Mouse (Mus musculus) kidney, postnatal 25 days (tissue): ENCODE data around the gene Abhd5.
"Not testable (repeated sequence)": the region's sequence is repeated elsewhere in the genome, so short reads cannot be mapped to it uniquely, and the experiment has no call there.

Experiments
- DNase-seq, 2 experiments: peaks; one replicate each; pipeline ENCODE4 v3.0.0; 2021; ENCODE audit warnings: mixed read lengths in 2 of 2

Abhd5 gene

DNA sequence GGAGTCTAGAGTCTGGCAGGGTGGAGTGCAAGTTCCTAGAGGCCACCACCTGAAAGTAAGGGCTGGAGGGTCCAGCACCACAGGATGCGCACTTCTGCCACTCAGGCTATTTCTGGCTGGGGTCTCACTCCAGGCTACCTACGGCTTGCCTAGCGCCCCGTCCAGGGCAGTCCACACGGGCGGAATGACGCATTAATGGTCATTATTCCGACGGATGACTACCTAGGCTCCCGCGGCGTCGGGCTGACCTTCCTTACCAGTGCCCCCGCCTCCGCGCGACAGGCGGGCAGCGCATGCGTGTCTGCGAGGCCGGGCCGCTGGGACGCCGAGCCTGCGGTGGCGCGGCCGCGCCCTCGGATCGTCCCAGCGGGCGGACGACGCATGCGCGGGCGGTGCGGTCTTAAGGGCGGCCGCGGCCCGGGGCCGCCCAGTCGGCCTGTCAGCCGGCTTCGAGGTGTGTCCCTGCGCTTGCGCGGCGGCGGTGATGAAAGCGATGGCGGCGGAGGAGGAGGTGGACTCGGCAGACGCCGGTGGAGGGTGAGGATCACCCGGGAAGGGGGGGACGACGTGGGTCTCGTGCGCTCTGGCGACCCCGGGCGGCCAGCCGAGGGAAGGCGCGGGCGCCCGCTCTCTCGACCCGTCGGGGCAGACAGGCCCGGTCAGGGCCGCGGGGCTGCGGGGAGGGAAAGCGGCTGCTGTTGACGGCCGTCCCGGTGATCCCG lies at the start of gene Abhd5:
Abhd5 (plus strand) TSS at position 306 of the 722 bp plus-strand sequence.
- peak; percentile 96 to 98 for DNase-seq

DNA sequence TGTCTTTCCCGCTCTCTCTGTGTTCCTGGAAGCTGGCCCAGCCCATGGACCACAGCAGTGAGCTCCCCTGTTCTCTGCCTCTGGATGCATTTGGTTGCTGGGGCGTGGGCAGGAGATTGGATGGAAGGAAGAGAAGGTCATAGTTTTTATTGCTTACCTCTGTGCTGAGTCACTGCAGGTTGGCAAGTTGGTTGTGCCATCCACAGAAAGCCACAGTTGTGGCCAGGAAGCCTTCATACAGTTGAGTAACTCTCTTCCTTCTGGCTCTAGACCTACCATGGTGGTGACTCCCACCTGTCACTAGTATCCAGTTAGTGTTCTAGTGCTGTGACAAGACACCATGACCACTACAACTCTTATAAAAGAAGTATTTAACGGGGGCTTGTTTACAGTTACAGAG lies 46.1 kb upstream of the Abhd5 start:
- DNase-seq = no peak

DNA sequence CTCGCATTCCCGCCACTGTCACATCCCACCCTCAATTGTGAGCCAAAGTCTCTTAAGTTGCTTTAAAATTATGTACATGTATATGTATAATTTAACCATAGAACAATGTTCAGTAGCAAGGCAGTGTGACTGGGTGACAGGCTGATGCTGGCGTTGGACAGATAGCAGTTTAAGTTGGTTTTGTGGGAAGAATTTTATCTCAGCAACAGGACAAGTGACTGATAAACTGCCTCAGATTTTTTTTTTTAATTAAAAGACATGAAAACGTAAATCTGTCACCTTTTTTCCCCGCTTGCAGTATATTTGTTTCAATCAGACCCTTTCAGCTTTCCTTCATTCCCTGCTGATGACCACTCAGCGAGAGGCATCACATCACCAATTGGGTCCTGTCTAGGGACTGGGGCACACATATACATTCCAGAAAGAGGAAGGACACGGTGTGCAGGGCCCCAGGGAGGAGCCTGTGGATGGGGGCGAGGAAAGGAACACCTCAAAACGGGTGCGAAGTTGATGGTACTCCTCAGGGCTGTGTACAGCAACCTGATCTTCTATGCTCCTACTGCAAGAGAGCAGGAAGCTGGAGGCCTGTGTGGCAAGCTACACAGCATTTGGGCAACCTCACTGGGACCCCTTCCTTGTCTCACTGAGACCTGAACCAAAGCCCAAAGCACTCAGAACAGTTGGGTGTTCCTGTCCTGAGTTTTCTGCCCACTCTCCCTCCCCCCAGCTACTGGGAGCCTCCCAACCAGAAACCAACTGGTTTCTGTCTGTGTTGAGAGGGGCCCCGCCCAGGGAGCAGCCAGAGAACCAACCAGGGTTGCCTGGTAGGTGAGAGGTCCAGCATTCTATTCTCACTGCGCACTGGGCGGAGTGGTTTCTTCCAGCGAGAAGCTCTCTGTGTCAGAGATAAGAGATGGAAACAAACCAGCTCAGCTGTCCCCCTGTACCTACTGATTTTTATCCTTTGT lies 42.1 kb upstream of the Abhd5 start:
- DNase-seq = peak in 1 of 2 experiments; percentile 42

DNA sequence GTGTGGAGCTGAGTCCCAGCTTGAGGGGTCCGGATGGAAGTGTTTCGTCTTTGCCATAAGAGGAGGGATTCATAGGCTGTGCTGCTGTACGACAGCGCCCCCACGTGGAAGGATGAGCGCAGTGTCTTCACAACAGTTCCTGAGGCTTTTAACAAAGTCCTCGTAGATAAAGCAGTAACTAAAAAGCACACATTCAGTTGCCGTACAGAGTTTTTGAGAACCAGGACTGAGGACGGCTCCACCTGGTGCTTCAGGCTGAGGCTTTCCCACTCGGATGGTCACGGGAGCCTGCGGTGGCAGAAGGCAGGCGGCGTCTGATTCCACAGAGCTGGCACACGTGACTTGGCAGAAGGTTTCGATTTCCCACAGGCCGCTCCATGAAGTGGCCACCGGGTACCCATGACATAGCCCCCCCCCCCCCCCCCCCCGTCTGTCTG lies 40.8 kb upstream of the Abhd5 start:
- peak; percentile 85 to 91 for DNase-seq

DNA sequence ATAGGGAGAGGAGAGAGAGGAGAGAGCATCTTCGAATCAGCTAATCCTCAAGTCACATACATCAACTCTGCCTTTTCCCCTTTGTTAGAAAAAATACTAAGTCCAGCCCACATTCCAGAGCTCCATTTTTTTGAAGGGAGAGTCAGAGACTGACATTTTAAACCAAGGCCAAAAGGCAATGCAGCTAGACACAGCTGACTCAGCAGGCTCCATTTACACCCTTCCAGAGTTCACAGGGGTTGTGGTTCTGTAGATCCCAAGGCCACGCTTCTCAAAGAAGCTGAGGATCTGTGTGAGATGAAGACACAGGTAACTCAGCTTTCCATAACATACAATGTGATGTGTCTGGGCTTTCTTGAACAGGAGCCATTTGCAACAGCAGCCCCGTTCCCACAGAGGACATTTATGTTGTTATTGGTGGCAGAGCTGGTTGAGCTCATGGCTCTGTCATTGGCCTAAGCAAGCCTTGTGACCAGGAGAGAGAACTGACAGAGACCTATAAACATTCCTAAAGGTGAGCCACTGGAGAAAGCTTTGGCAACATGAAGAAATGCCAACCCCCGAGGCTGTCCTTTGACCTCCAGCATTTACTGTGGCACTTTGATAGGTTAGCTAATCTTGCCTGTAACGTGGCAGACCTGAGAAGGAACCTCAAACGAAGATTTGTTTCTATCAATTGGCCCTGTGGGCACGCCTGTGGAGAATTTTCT lies 40.2 kb upstream of the Abhd5 start:
- DNase-seq = peak; percentile 71 to 72

DNA sequence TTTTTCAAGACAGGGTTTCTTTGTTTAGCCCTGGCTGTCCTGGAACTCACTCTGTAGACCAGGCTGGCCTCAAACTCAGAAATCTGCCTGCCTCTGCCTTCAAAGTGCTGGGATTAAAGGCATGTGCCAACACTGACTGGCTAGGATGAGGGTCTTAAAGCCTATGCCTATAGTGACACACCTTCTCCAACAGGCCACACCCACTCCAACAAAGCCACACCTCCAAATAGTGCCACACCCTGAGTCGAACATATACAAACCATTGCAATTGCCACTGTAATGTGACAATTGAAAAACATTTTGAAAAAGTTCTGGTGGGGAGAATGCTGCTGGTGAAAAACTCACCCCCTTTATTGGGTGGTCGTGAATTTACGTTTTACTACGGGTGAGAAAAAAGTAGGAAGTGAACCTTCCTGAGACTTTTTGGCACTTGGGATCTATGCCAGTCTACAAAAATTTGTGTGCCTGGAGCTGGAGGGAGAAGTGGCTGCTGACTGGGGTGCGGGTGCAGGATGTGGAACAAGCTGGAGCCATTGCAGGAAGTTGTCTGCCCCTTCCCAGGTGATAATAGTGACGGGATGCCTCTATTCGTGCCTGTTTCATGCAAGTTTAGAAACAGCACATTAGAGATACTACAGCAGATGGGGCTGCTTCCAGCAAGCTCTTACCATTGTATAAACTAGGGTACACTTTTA lies 39.0 kb upstream of the Abhd5 start:
- no peak for DNase-seq

DNA sequence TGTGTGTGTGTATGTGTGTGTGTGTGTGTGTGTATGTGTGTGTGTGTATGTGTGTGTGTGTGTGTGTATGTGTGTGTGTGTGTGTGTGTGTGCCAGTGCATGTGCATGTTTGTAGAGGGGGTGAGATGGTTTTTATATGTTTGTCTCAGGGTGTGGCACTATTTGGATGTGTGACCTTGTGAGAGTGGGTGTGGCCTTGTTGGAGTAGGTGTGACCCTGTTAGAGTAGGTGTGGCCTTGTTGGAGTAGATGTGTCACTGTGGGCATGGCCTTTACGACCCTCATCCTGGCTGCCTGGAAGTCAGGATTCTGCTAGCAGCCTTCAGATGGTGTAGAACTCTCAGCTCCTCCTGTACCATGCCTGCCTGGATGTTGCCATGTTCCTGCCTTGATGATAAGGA lies 38.3 kb upstream of the Abhd5 start:
- DNase-seq = not testable (repeated sequence)

DNA sequence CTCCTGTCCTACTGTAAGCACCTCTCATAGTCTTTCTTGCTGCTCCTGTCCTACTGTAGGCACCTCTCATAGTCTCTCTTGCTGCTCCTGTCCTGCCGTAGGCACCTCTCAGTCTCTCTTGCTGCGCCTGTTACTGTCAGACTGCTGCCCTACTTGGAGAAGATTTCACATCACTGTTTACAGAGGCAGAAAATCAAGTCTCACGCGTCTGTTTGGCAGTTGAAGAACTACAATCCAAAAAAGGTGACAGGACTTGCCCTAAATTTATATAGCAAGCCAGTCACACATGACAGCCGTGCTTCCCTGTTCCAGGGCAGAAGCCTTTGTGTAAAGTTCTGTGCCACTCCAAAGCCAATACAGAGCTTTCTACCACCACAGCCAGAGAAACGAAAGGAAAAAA lies 37.0 kb upstream of the Abhd5 start:
- no peak for DNase-seq

DNA sequence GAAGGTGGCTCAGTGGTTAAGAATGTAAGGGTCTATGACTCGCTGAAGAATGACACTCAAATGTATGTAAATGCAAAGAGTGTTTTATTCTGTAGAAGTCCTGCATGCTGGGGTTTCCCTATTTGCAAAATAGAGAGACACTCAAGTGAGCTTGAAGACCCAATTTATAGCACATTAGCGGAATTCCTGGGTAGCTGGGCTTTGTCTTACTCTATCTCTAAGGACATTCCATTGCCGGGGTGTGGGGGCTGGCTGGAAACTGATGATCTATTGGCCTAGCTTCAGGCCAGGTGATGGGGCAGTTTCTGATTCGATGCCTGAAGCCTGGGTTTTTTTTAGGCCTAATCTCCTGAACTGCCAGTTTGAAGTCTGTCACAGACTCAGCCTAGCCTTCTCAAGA lies 36.5 kb upstream of the Abhd5 start:
- DNase-seq = no peak

DNA sequence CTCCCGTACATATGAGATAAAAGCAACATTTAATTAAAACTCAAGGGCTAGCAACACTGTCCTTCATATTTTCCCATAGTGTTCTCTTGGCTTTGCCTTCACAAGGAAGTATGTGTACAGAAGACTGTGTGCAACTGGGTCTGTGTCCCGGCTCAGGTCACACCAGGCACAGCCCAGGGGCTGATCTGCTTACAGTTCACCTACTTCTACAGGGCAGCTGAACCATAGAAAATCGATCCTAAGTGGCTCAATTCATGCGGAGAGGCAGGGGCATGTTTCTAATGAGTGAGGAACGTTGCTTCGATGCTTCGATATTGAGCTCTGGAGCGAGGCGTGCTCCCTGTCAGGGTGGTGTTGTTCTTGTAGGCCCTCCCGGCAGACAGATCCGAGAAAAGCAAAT lies 35.9 kb upstream of the Abhd5 start:
- DNase-seq = no peak

DNA sequence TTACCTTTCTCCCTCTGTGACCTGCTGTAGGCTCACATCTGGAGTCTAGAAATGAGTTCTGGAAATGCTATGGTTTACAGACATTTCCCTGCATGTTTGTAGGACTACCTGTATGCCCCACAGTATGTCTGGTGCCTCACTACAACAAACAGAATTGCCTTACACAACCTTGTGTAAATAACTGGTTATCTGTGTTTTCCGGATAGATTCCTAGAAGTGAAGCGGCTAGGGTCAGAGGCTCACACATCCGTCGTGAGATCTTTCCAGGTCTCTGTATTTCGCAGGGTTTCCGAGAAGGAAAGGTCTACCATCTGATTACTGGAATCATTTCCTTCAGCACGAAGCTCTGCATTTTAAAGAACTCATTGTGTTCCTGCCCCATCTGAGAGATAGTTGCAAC lies 34.8 kb upstream of the Abhd5 start:
- no peak for DNase-seq

DNA sequence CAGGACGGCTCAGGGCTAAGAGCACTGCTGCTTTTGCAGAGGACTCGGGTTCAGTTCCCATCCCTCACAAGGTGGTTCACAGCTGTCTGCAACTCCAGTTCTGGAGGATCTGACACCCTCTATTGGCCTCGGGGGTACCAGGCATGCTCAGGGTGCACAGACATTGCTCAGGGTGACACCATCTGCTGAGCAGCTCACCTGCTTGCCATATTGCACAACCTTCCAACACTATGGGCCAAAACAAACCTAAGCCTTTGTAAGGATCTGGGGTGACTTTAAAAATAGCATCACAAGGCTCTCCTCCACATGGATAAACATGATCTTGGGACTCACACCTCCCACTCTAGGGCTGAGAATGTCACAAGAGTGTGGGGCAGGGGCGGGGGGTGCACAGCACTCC lies 30.8 kb upstream of the Abhd5 start:
- no peak for DNase-seq

DNA sequence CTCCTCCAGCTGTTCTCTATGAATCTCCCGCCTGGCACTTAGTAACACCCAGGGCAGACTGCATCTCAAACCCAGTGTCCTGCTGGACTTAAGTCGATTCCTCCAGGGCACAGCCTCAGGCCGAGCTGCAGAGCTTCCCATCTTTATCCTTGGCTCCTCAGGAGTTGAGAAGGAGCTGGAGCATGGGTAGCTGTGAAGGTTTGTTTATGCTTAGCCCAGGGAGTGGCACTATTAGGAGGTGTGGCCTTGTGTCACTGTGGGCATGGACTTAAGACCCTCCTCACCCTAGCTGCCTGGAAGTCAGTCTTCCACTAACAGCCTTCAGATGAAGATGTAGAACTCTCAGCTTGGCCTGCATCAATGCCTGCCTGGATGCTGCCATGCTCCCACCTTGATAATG lies 29.1 kb upstream of the Abhd5 start:
- DNase-seq = no peak

DNA sequence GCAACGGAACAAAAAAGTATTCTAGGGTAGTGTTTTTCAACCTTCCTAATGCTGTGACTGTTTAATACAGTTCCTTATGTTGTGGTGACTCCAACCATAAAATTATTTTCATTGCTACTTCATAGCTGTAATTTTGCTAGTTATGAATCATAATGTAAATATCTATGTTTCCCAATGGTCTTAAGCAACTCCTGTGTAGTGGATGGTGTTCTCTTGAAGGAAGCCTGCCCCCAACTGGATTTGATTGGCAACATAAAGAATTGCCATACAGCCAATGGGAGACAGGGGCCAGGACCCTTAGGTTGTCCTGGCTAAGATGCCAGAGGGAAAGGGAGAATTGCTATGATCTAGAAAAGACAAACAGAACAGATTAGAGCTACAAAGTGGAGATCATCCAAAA lies 25.4 kb upstream of the Abhd5 start:
- DNase-seq = no peak

DNA sequence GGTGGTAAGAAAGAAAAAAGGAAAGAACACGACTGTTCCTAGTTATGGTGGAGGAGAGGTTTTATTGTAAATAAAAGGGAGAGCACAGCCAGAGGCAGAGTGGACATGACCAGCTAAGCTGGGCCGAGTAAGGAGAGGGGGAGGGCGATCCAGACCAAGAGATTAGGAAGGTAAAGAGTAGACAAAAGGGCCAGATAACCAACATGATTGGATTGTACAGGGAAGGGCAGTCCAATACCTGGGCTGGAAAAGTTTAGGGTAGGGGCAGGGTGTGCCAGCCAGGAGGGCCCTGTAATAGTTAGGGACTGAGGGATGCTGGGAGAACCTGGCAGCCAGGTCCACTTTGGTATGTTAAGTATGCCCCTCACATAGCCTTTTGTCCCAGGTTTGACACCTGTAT lies 23.2 kb upstream of the Abhd5 start:
- no peak for DNase-seq

DNA sequence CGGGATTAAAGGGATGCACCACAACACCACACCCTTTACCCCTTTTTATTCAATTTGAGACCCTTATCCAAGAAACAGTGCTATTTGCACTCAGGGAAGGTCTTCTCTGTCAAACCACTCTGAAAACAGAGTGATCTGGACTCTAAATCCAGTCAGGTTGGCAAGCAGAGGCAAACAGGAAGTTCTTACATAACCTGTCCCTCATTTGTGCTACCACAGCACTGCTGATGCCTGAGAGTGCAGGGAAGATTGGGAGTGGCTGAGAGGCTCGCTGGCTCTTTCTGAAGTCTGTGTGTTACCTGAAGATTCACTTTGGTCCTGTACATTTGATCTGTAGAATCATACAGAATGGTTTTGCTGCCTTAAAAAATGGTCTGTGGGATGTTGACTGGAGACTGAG lies 14.7 kb upstream of the Abhd5 start:
- DNase-seq = peak; percentile 14 to 78

DNA sequence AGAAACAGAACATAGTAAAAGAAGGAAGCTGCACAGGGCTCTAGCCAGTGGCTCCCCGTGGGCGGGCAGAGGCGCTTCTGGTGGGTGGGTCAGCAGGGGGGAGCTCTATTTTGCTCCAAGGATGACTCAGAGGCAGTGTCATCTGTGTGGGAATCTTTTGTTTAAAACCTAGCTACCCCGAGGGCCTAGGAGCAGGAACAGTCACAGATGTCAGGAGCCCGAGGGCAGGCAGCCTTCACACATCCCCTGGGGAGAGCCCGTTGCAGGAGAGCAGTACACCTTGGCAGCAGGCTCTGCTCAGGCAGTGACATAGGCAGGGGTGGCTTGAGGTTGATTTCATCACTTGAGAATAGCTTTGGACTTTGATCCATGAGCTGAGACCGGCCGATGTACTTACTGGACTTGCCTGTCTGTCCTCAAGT lies 13.9 kb upstream of the Abhd5 start:
- DNase-seq = peak; percentile 53 to 88

DNA sequence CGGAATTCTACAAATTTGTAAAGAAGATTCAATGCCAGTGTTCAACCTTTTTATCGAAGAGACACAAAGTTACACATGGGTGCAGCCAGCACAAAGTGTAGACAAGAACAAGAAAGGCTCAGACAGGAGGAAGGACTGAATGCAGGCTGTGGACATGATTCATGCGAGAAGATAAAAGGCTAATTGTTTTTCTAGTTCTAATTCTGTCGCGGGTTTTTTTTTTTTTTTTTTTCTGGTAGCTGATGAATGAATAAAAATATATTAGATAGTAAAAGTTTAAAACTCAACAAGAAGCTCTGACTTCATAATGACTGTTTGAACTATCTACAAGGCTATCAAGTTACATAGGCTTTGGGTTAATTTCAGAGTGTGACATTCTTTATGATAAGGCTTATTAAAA lies 11.4 kb upstream of the Abhd5 start:
- no peak for DNase-seq

DNA sequence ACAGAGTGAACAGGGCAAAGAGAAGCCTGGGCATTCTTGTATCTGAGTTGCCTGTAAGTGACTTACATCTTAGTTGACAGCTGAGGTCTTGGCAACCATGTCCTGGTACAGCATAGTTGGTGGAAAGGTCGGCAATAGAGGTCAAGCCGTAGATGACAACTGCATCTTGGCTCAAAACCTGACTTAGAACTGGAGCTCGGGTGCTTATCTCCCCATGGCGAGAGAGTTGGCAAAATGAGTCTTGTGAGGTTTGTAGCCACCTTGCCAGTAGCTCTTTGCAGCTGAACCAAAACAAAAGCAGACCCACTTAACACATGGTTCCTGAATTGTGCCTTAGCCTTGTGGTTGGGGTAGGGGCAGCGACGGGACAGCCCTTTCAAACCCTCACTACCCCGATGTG lies 8.0 kb upstream of the Abhd5 start:
- no peak for DNase-seq

DNA sequence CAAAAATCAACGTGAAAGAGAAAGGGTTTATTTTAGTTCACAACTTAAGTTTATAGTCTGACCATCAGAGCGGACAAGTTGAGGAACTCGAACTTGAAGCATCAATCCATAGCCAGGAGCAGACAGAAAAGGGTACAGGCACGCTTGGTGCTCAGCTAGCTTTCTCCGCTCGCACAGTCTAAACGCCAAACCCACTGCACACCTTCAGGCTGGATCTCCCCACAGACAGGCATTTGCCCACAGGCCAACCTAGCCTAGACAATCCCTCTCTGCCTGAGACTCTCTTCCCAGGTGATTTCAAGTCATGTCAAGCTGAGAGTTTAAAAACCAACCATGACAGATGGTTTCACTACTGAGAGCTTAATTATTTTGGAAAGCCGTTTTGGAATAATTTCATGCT lies 6.8 kb upstream of the Abhd5 start:
- DNase-seq = no peak

DNA sequence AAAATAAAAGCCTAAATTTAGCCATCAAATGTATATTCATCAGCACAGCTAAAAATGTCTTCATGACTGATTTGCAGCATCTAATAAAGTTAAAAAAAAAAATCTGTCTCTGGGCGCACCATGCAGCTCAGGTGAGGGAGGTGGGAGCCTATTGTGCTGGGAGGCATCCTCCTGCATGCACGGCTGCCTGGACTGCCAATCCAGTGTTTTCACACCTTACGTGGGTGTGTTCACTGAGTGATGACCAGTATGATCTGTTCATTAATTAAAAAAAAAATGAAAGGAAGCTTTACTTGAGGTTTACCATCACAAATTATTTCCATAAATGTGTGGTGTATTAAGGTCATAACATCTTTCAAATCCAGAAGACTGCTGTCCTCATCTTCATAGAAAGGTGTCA lies 6.1 kb upstream of the Abhd5 start:
- no peak for DNase-seq

DNA sequence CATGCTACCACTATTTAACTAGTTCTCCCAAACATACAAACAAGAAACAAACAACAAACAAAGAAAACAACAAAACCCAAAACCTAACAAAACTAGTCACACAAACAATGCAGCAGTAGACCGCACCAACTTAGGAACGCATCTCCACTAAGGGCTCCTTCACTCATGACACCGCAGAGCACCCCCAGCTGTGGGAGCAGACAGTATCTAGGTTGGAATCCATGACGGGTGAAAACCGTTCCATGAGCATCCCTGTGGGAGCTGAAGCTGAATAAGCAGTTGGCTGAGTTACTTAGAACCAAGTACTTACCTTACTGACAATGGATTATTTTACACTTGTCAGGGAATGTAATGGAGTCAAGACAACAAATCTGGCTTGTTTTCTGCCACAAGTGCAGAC lies 5.3 kb upstream of the Abhd5 start:
- no peak for DNase-seq

DNA sequence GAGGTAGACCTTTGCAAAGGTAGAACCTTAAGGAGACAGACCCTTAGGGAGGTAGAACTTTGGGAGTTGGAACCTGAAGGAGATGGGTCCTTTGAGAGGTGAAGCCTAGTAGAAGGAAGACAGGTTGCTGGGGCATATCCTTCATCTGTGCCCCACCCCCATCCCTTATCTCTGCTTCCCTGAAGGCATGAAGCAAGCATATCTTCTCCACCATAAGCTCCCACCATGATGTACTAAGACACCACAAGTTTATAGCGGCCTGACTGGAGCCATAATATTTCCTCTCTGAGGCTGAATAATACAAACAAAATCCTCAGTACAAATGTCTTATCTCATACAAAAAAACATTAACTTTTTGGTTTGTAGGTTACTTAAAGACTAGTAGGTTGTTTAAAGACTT lies 3.5 kb upstream of the Abhd5 start:
- no peak for DNase-seq
